Mouse (Mus musculus) G1E (cell line): ENCODE results near the gene Btbd6.

Source experiments
- CTCF ChIP-seq: IDR thresholded peaks from 2 replicates; pipeline ENCODE4 v1.5.1; 2012; ENCODE audit warnings: low read depth, low read length, inconsistent platforms, mixed read lengths
- GATA1 ChIP-seq: IDR thresholded peaks from 2 replicates; pipeline ENCODE4 v1.6.1; 2012; ENCODE audit warnings: borderline replicate concordance, low read length, inconsistent platforms, mixed read lengths
- POLR2AphosphoS5 ChIP-seq: IDR thresholded peaks from 2 replicates; pipeline ENCODE4 v1.6.1; 2012; ENCODE audit warnings: low read depth, low read length, inconsistent platforms; ENCODE audit not compliant: insufficient replicate concordance

GRCm38 (mm10) chr12:113000294-113001132, 24.2 kb downstream of the Btbd6 start, which contains the start of gene Brf1:
- TF ChIP-seq CTCF: no peak
- no peak for TF ChIP-seq GATA1
- TF ChIP-seq POLR2AphosphoS5: no peak
